Mouse (Mus musculus): ENCODE results near the gene Ccpg1os. TPM values are rescaled to one million over a fixed set of nuclear protein-coding genes. Genes with fewer than 3 reads are reported as not detected.

The Ccpg1os gene
- total and polyA plus RNA-seq, 3 experiments: 6.1 to 8.3 (median 7.5) TPM

GRCm38 (mm10) chr9:72975242-72975641, 9.9 kb downstream of the Ccpg1os start:
- DNase-seq: no peak
- no peaks in the 10 kb centered on the region for H3K79me2 ChIP-seq (replicated peaks; ENCODE audit: control insufficient read depth, insufficient read depth, low read length)
- H3K27ac ChIP-seq: no peak overlapping the region
- H3K36me3 ChIP-seq (ENCODE audit: control insufficient read depth, insufficient read depth, low read length): no peaks in the 10 kb centered on the region
- no peaks in the 10 kb centered on the region for H3K27me3 ChIP-seq (ENCODE audit: control insufficient read depth, insufficient read depth, low read length)
- 80% methylated on average over 1 of the region's 1 CpGs for WGBS
- H3K4me1 ChIP-seq (ENCODE audit: control insufficient read depth, insufficient read depth, low read length): no peaks in the 10 kb centered on the region
- no peak for TF ChIP-seq POLR2A (IDR thresholded peaks at IDR 0.05; ENCODE audit: insufficient read depth, low read depth, low read length)
- TF ChIP-seq CTCF (IDR thresholded peaks at IDR 0.05): no peak
- TF ChIP-seq EP300 (IDR thresholded peaks at IDR 0.05; ENCODE audit: insufficient read depth, low read depth, low read length): no peak
- H3K4me3 ChIP-seq: no peak overlapping the region
- H3K9ac ChIP-seq (ENCODE audit: low read depth, low read length): no peak overlapping the region
- intact Hi-C loops (cut with DNase I): no loop called here

GRCm38 (mm10) chr9:72974734-72975133, 10.4 kb downstream of the Ccpg1os start:
- H3K36me3 ChIP-seq (ENCODE audit: control insufficient read depth, insufficient read depth, low read length): no peaks in the 10 kb centered on the region
- no peak for TF ChIP-seq CTCF (IDR thresholded peaks at IDR 0.05)
- TF ChIP-seq EP300 (IDR thresholded peaks at IDR 0.05; ENCODE audit: insufficient read depth, low read depth, low read length): no peak
- TF ChIP-seq POLR2A (IDR thresholded peaks at IDR 0.05; ENCODE audit: insufficient read depth, low read depth, low read length): no peak
- H3K27me3 ChIP-seq (ENCODE audit: control insufficient read depth, insufficient read depth, low read length): no peaks in the 10 kb centered on the region
- H3K9ac ChIP-seq (ENCODE audit: low read depth, low read length): no peak overlapping the region
- DNase-seq: no peak
- intact Hi-C loops (cut with DNase I): no loop called here
- H3K4me1 ChIP-seq (ENCODE audit: control insufficient read depth, insufficient read depth, low read length): no peaks in the 10 kb centered on the region
- H3K79me2 ChIP-seq (replicated peaks; ENCODE audit: control insufficient read depth, insufficient read depth, low read length): no peaks in the 10 kb centered on the region
- H3K4me3 ChIP-seq: no peak overlapping the region
- H3K27ac ChIP-seq: no peak overlapping the region
- 78% methylated on average over 5 of the region's 5 CpGs for WGBS

GRCm38 (mm10) chr9:72972984-72973383, 12.2 kb downstream of the Ccpg1os start:
- no peak overlapping the region for H3K9ac ChIP-seq (ENCODE audit: low read depth, low read length)
- TF ChIP-seq POLR2A (IDR thresholded peaks at IDR 0.05; ENCODE audit: insufficient read depth, low read depth, low read length) (no peak), CTCF (IDR thresholded peaks at IDR 0.05) (0 out of 2 replicates have a peak, but pooled peaks have one; percentile 5)
- H3K27ac ChIP-seq: no peak overlapping the region
- no peaks in the 10 kb centered on the region for H3K4me1 ChIP-seq (ENCODE audit: control insufficient read depth, insufficient read depth, low read length)
- DNase-seq: no peak
- H3K4me3 ChIP-seq: no peak overlapping the region
- no peaks in the 10 kb centered on the region for H3K27me3 ChIP-seq (ENCODE audit: control insufficient read depth, insufficient read depth, low read length)
- H3K36me3 ChIP-seq (ENCODE audit: control insufficient read depth, insufficient read depth, low read length): no peaks in the 10 kb centered on the region
- intact Hi-C loops (cut with DNase I): no loop called here
- no peaks in the 10 kb centered on the region for H3K79me2 ChIP-seq (replicated peaks; ENCODE audit: control insufficient read depth, insufficient read depth, low read length)

GRCm38 (mm10) chr9:72972435-72972834, 12.7 kb downstream of the Ccpg1os start:
- Histone ChIP-seq H3K9ac (ENCODE audit: low read depth, low read length) (no peak overlapping the region), H3K27ac (no peak overlapping the region), H3K27me3 (ENCODE audit: control insufficient read depth, insufficient read depth, low read length) (no peaks in the 10 kb centered on the region), H3K4me3 (no peak overlapping the region), H3K79me2 (replicated peaks; ENCODE audit: control insufficient read depth, insufficient read depth, low read length) (no peaks in the 10 kb centered on the region), H3K4me1 (ENCODE audit: control insufficient read depth, insufficient read depth, low read length) (no peaks in the 10 kb centered on the region), H3K36me3 (ENCODE audit: control insufficient read depth, insufficient read depth, low read length) (no peaks in the 10 kb centered on the region)
- TF ChIP-seq EP300 (IDR thresholded peaks at IDR 0.05; ENCODE audit: insufficient read depth, low read depth, low read length) (no peak), POLR2A (IDR thresholded peaks at IDR 0.05; ENCODE audit: insufficient read depth, low read depth, low read length) (no peak), CTCF (IDR thresholded peaks at IDR 0.05) (no peak)
- intact Hi-C loops (cut with DNase I): no loop called here
- DNase-seq: no peak
- WGBS: 85% methylated on average over 5 of the region's 5 CpGs

DNA sequence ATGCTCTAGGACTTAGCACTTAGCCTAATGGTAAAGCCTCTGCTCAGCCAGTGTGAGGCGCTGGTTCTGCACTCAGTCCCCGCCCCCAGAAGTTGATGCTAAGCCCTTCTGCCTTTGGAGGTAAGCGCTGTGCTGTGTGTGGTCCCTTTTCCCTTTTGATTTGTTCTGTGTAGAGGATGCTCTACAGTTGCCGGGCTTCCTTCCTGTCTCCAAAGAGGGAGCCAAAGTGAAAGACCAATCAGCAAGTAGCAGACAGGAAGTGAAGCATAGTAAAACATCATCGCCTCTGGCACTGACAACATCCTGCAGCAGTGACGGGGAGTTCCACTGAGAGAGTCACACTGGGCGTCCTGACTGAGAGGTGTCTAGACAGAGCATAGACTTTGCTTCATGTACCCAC, 15.3 kb downstream of the Ccpg1os start:
- Histone ChIP-seq H3K79me2 (replicated peaks; ENCODE audit: control insufficient read depth, insufficient read depth, low read length) (no peaks in the 10 kb centered on the region), H3K27ac (no peak overlapping the region), H3K4me1 (ENCODE audit: control insufficient read depth, insufficient read depth, low read length) (no peaks in the 10 kb centered on the region), H3K4me3 (no peak overlapping the region), H3K36me3 (ENCODE audit: control insufficient read depth, insufficient read depth, low read length) (no peaks in the 10 kb centered on the region), H3K9ac (ENCODE audit: low read depth, low read length) (no peak overlapping the region), H3K27me3 (ENCODE audit: control insufficient read depth, insufficient read depth, low read length) (no peaks in the 10 kb centered on the region)
- intact Hi-C loops (cut with DNase I): loop anchor here (2.0 to 5.0 kb wide), 3 partner anchors 15 to 121 kb away; partner anchors contain the start of genes Ccpg1, Ccpg1os, Pigb and Rab27a
- TF ChIP-seq POLR2A (IDR thresholded peaks at IDR 0.05; ENCODE audit: insufficient read depth, low read depth, low read length) (no peak), CTCF (IDR thresholded peaks at IDR 0.05) (no peak), EP300 (IDR thresholded peaks at IDR 0.05; ENCODE audit: insufficient read depth, low read depth, low read length) (no peak)
- WGBS: 44% methylated on average over 7 of the region's 7 CpGs
- peak in 1 of 2 experiments; percentile 22 for DNase-seq

GRCm38 (mm10) chr9:72968349-72969061, 16.7 kb downstream of the Ccpg1os start:
- Histone ChIP-seq H3K4me1 (ENCODE audit: control insufficient read depth, insufficient read depth, low read length) (no peaks in the 10 kb centered on the region), H3K27ac (no peak overlapping the region), H3K27me3 (ENCODE audit: control insufficient read depth, insufficient read depth, low read length) (no peaks in the 10 kb centered on the region), H3K79me2 (replicated peaks; ENCODE audit: control insufficient read depth, insufficient read depth, low read length) (no peaks in the 10 kb centered on the region), H3K36me3 (ENCODE audit: control insufficient read depth, insufficient read depth, low read length) (no peaks in the 10 kb centered on the region), H3K4me3 (no peak overlapping the region), H3K9ac (ENCODE audit: low read depth, low read length) (no peak overlapping the region)
- WGBS: 23% methylated on average over 11 of the region's 11 CpGs
- TF ChIP-seq CTCF (IDR thresholded peaks at IDR 0.05): peak; percentile 74
- TF ChIP-seq POLR2A (IDR thresholded peaks at IDR 0.05; ENCODE audit: insufficient read depth, low read depth, low read length): no peak
- TF ChIP-seq EP300 (IDR thresholded peaks at IDR 0.05; ENCODE audit: insufficient read depth, low read depth, low read length): 0 out of 2 replicates have a peak, but pooled peaks have one; percentile 18
- intact Hi-C loops (cut with DNase I): loop anchor here (2.0 to 5.0 kb wide), 2 partner anchors 74 to 122 kb away; partner anchors contain the start of genes Pigb and Rab27a
- DNase-seq: peak; percentile 30 to 40
